Mouse (Mus musculus) c-Kit-positive CD71-negative TER-119-negative erythroid progenitor cells, embryonic 14.5 days (primary cell): ENCODE measurements around the gene Tmem127.
"Not testable (repeated sequence)": the region's sequence is repeated elsewhere in the genome, so short reads cannot be mapped to it uniquely, and the experiment has no call there.

Experiments used
- DNase-seq: peaks from one replicate; pipeline ENCODE4 v3.0.0-alpha.2; 2013; ENCODE audit warnings: low read depth

Tmem127 gene

GRCm38 (mm10) chr2:127247592-127248333 is at the start of gene Tmem127, which contains the start of gene Ciao1:
Gene Tmem127, plus strand, starts transcription at chr2:127247908.
Gene Ciao1, minus strand, starts transcription at chr2:127247816.
- peak; percentile 99 for DNase-seq

- DNase-seq = peak; percentile 62
Observed at GRCm38 (mm10) chr2:127204932-127205331, 42.8 kb upstream of the Tmem127 start.

- not testable (repeated sequence) for DNase-seq
Observed at GRCm38 (mm10) chr2:127205936-127206335, 41.8 kb upstream of the Tmem127 start.

- DNase-seq = no peak
Observed at GRCm38 (mm10) chr2:127206916-127207315, 40.8 kb upstream of the Tmem127 start.

GRCm38 (mm10) chr2:127207547-127208451 is 39.9 kb upstream of the Tmem127 start, which contains the start of the genes 1810024B03Rik and Snrnp200:
Gene 1810024B03Rik, minus strand, starts transcription at chr2:127208280.
Gene Snrnp200, plus strand, starts transcription at chr2:127208386.
- DNase-seq = peak; percentile 94

- no peak for DNase-seq
Observed at GRCm38 (mm10) chr2:127208452-127208769, 39.3 kb upstream of the Tmem127 start.

- no peak for DNase-seq
Observed at GRCm38 (mm10) chr2:127210701-127211100, 37.0 kb upstream of the Tmem127 start.

GRCm38 (mm10) chr2:127217746-127218145 is 30.0 kb upstream of the Tmem127 start:
- no peak for DNase-seq

- no peak for DNase-seq
Observed at GRCm38 (mm10) chr2:127225261-127225660, 22.4 kb upstream of the Tmem127 start.

GRCm38 (mm10) chr2:127237897-127238610 is 9.7 kb upstream of the Tmem127 start:
- DNase-seq = no peak

GRCm38 (mm10) chr2:127240065-127240464 is 7.6 kb upstream of the Tmem127 start:
- DNase-seq = no peak

GRCm38 (mm10) chr2:127248334-127249004 is 761 bp downstream of the Tmem127 start:
- DNase-seq = no peak

- DNase-seq = no peak
Observed at GRCm38 (mm10) chr2:127250291-127251008, 2.7 kb downstream of the Tmem127 start.

- no peak for DNase-seq
Observed at GRCm38 (mm10) chr2:127251457-127251856, 3.7 kb downstream of the Tmem127 start.

- no peak for DNase-seq
Observed at GRCm38 (mm10) chr2:127251880-127252527, 4.3 kb downstream of the Tmem127 start.

GRCm38 (mm10) chr2:127252787-127253186 is 5.1 kb downstream of the Tmem127 start:
- no peak for DNase-seq

GRCm38 (mm10) chr2:127254604-127255134 is 7.0 kb downstream of the Tmem127 start:
- DNase-seq = no peak

- no peak for DNase-seq
Observed at GRCm38 (mm10) chr2:127255294-127255693, 7.6 kb downstream of the Tmem127 start.

GRCm38 (mm10) chr2:127259340-127259739 is 11.6 kb downstream of the Tmem127 start:
- DNase-seq = no peak

- DNase-seq = no peak
Observed at GRCm38 (mm10) chr2:127262480-127262879, 14.8 kb downstream of the Tmem127 start.
